Mouse (Mus musculus) hindbrain, postnatal 0 days (tissue): Measurements from ENCODE around the gene Mobp. TPM values are rescaled to one million over a fixed set of nuclear protein-coding genes. Genes with fewer than 3 reads are reported as not detected.

ENCODE experiments used
- ATAC-seq: fragments of 200-750 bp; cut with Nextera tagmentation; 2 replicates; pipeline ENCODE4 v1.8.0; 2017; ENCODE audit warnings: mild to moderate bottlenecking, moderate TSS enrichment, moderate library complexity
- DNase-seq: peaks from one replicate; pipeline ENCODE4 v3.0.0-alpha.2; 2015; ENCODE audit warnings: low spot score
- H3K27ac ChIP-seq: fragments of 300-500 bp; sonication (generic); 2 replicates; pipeline ENCODE4 v1.5.1; 2014; ENCODE audit warnings: mild to moderate bottlenecking
- H3K27me3 ChIP-seq: fragments of 300-500 bp; sonication (generic); 2 replicates; pipeline ENCODE4 v1.6.1; 2014; ENCODE audit warnings: low read length, mixed read lengths; ENCODE audit not compliant: insufficient read depth
- H3K36me3 ChIP-seq: fragments of 300-500 bp; sonication (generic); 2 replicates; pipeline ENCODE4 v1.6.1; 2014; ENCODE audit warnings: low read length, mixed read lengths; ENCODE audit not compliant: insufficient read depth
- H3K4me1 ChIP-seq: fragments of 300-500 bp; sonication (generic); 2 replicates; pipeline ENCODE4 v1.6.1; 2014; ENCODE audit warnings: antibody characterized with exemption, low read length, mixed read lengths; ENCODE audit not compliant: insufficient read depth
- H3K4me2 ChIP-seq: fragments of 300-500 bp; sonication (generic); 2 replicates; pipeline ENCODE4 v1.6.1; 2014; ENCODE audit warnings: low read depth, mild to moderate bottlenecking, low read length, moderate library complexity, mixed read lengths
- H3K4me3 ChIP-seq: fragments of 300-500 bp; sonication (generic); 2 replicates; pipeline ENCODE4 v1.5.1; 2014; ENCODE audit warnings: low read length
- H3K9ac ChIP-seq: fragments of 300-500 bp; sonication (generic); replicated peaks from 2 replicates; pipeline ENCODE4 v1.6.1; 2014; ENCODE audit warnings: mild to moderate bottlenecking, low read length, moderate library complexity, mixed read lengths
- H3K9me3 ChIP-seq: fragments of 300-500 bp; sonication (generic); 2 replicates; pipeline ENCODE4 v1.6.1; 2016; ENCODE audit warnings: low read length, mixed read lengths
- CTCF ChIP-seq: IDR thresholded peaks from 2 replicates; pipeline ENCODE4 v1.5.1; 2016; ENCODE audit warnings: antibody characterized with exemption, control low read depth, low read depth
- WGBS: fragments of 180-500 bp; shearing (Covaris S2); extraction: QIAGEN DNeasy Blood & Tissue Kit; methylation state at CpG from one replicate; pipeline ENCODE4 v1.1.7; 2014; 5-methylcytosine and 5-hydroxymethylcytosine counted together
- polyA plus RNA-seq: library from polyadenylated mRNA; unstranded; fragments of >200 nt; fragmentation: Nextera tagmentation; extraction: Ambion mirVana; gene quantifications from 2 replicates; pipeline ENCODE4 v1.2.1, GENCODE M21; 2015
- total RNA-seq: library from RNA; depleted of rRNA; stranded (reverse); fragments of >200 nt; gene quantifications from 2 replicates; pipeline ENCODE4 v1.2.3, GENCODE M21; 2014

Gene Mobp
- total and polyA plus RNA-seq, 2 experiments from 2014 or later: 6.8 to 13.4 TPM

GRCm38 (mm10) chr9:120163862-120164261, 14.4 kb downstream of the Mobp start:
- Histone ChIP-seq H3K36me3 (no peaks in the 10 kb centered on the region), H3K4me3 (no peak overlapping the region), H3K9me3 (no peaks in the 10 kb centered on the region), H3K4me1 (no peaks in the 10 kb centered on the region), H3K9ac (no peak overlapping the region), H3K4me2 (no peak overlapping the region), H3K27ac (no peak overlapping the region), H3K27me3 (no peaks in the 10 kb centered on the region)
- no peak for TF ChIP-seq CTCF
- ATAC-seq (no peak), DNase-seq (no peak)
- WGBS: 80% methylated on average over 16 of the region's 16 CpGs

GRCm38 (mm10) chr9:120167826-120168225, 18.3 kb downstream of the Mobp start:
- 61% methylated on average over 11 of the region's 11 CpGs for WGBS
- Histone ChIP-seq H3K9ac (no peak overlapping the region), H3K27ac (no peak overlapping the region), H3K4me2 (no peak overlapping the region), H3K27me3 (no peaks in the 10 kb centered on the region), H3K4me1 (no peaks in the 10 kb centered on the region), H3K9me3 (no peaks in the 10 kb centered on the region), H3K4me3 (no peak overlapping the region), H3K36me3 (no peaks in the 10 kb centered on the region)
- no peak for DNase-seq
- no peak for ATAC-seq
- TF ChIP-seq CTCF: no peak

GRCm38 (mm10) chr9:120171295-120171694, 21.8 kb downstream of the Mobp start:
- 43% methylated on average over 5 of the region's 5 CpGs for WGBS
- no peaks in the 10 kb centered on the region for H3K9me3 ChIP-seq
- peak; percentile 77 for TF ChIP-seq CTCF

GRCm38 (mm10) chr9:120174436-120175137, 25.1 kb downstream of the Mobp start:
- no peak for ATAC-seq
- Histone ChIP-seq H3K9me3 (no peaks in the 10 kb centered on the region), H3K4me2 (no peak overlapping the region), H3K36me3 (no peaks in the 10 kb centered on the region), H3K27ac (no peak overlapping the region), H3K4me3 (no peak overlapping the region), H3K4me1 (no peaks in the 10 kb centered on the region), H3K9ac (no peak overlapping the region), H3K27me3 (no peaks in the 10 kb centered on the region)
- WGBS: 69% methylated on average over 18 of the region's 18 CpGs
- no peak for TF ChIP-seq CTCF
- no peak for DNase-seq

More at GRCm38 (mm10) chr9:120171295-120171694, 21.8 kb downstream of the Mobp start:
- Histone ChIP-seq H3K27ac (no peak overlapping the region), H3K27me3 (no peaks in the 10 kb centered on the region), H3K9ac (no peak overlapping the region), H3K4me3 (no peak overlapping the region), H3K4me1 (no peaks in the 10 kb centered on the region), H3K36me3 (no peaks in the 10 kb centered on the region), H3K4me2 (no peak overlapping the region)
- DNase-seq: peak; percentile 74
- ATAC-seq: peak; percentile 45; the same call in 1 of the 2 replicates

GRCm38 (mm10) chr9:120178813-120179212, 29.3 kb downstream of the Mobp start:
- Histone ChIP-seq H3K4me1 (no peaks in the 10 kb centered on the region), H3K36me3 (no peaks in the 10 kb centered on the region), H3K4me2 (no peak overlapping the region), H3K4me3 (no peak overlapping the region), H3K27ac (no peak overlapping the region), H3K9me3 (no peaks in the 10 kb centered on the region), H3K27me3 (no peaks in the 10 kb centered on the region), H3K9ac (no peak overlapping the region)
- ATAC-seq: no peak
- WGBS: 89% methylated on average over 10 of the region's 10 CpGs
- no peak for DNase-seq
- no peak for TF ChIP-seq CTCF

- H3K4me1 ChIP-seq: no peaks in the 10 kb centered on the region
- peak; percentile 71 for TF ChIP-seq CTCF
- H3K4me2 ChIP-seq: peak overlapping the region; percentile 27
- no peaks in the 10 kb centered on the region for H3K27me3 ChIP-seq
- no peaks in the 10 kb centered on the region for H3K9me3 ChIP-seq
- H3K27ac ChIP-seq: no peak overlapping the region
- no peak overlapping the region for H3K9ac ChIP-seq
- H3K4me3 ChIP-seq: peak overlapping the region; percentile 3; the same call in 1 of the 2 replicates
- no peaks in the 10 kb centered on the region for H3K36me3 ChIP-seq
- ATAC-seq: no peak
- DNase-seq: peak; percentile 84
- 35% methylated on average over 13 of the region's 13 CpGs for WGBS
Measured at GRCm38 (mm10) chr9:120184499-120184898, 35.0 kb downstream of the Mobp start.

- DNase-seq: no peak
- 86% methylated on average over 5 of the region's 5 CpGs for WGBS
- Histone ChIP-seq H3K9ac (no peak overlapping the region), H3K36me3 (no peaks in the 10 kb centered on the region), H3K4me1 (no peaks in the 10 kb centered on the region), H3K9me3 (no peaks in the 10 kb centered on the region), H3K4me2 (no peak overlapping the region), H3K4me3 (no peak overlapping the region), H3K27ac (no peak overlapping the region), H3K27me3 (no peaks in the 10 kb centered on the region)
- TF ChIP-seq CTCF: peak; percentile 29; the same call in 1 of the 2 replicates
- ATAC-seq: no peak
Measured at GRCm38 (mm10) chr9:120186856-120187255, 37.3 kb downstream of the Mobp start.
